ENCODE assay signal across 8 mouse cellular contexts in the genomic region with DNA sequence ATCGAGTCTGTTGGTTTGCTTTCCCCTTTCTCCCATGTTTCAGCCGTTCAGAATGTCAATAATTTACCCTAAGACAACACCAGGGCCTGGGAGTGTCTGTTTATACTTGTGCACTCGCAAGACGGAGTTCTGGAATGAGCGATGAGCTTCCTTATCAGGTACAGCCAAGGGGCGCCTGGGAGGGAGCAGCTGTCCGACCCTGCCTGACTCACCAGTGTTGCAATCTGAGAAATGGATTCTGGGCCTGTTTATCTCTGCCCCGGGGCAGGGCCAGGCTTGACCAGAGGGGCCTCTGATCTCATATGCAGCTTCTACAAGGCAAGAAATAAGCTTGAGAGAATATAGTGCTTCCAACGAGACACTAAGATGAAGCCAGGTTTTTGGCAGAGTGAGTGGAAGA. TPM values are rescaled to one million over a fixed set of nuclear protein-coding genes. Genes with fewer than 3 reads are reported as not detected.
DNase-seq lines count a peak whose midpoint lies in the region; ATAC-seq lines count a peak whose summit lies in the region.

No protein-coding gene starts in this region.

- H3K27ac ChIP-seq in liver, embryonic 12.5 days, result peak overlapping the region; percentile 98
- peak overlapping the region; percentile 62 for H3K27ac ChIP-seq in stomach, embryonic 16.5 days (ENCODE audit: low read length)

- H3K4me2 ChIP-seq in liver, embryonic 12.5 days, result peak overlapping the region; percentile 68
- H3K4me2 ChIP-seq in stomach, embryonic 16.5 days (ENCODE audit: low read depth, low read length), result peak overlapping the region; percentile 5; the same call in 1 of the 2 replicates

- intact Hi-C loops in left cerebral cortex, postnatal 36 days (cut with DNase I), result no loop called here

- H3K9ac ChIP-seq in liver, embryonic 12.5 days, result peak overlapping the region; percentile 67
- peak overlapping the region; percentile 34; the same call in 1 of the 2 replicates for H3K9ac ChIP-seq in stomach, embryonic 16.5 days (ENCODE audit: low read length)

- H3K27me3 ChIP-seq in liver, embryonic 12.5 days (replicated peaks), result no peaks in the 10 kb centered on the region
- no peaks in the 10 kb centered on the region for H3K27me3 ChIP-seq in stomach, embryonic 16.5 days (ENCODE audit: control insufficient read depth, insufficient read depth, low read length)

- WGBS in liver, embryonic 12.5 days (ENCODE audit: insufficient replicate concordance), result 2% methylated on average over 9 of the region's 9 CpGs
- 8% methylated on average over 9 of the region's 9 CpGs for WGBS in stomach, embryonic 16.5 days

- no peaks in the 10 kb centered on the region for H3K9me3 ChIP-seq in liver, embryonic 12.5 days (replicated peaks)
- H3K9me3 ChIP-seq in stomach, embryonic 16.5 days (replicated peaks; ENCODE audit: control insufficient read depth, low read length), result no peaks in the 10 kb centered on the region

- H3K36me3 ChIP-seq in liver, embryonic 12.5 days, result no peaks in the 10 kb centered on the region
- H3K36me3 ChIP-seq in stomach, embryonic 16.5 days (ENCODE audit: control insufficient read depth, insufficient read depth, low read length), result no peaks in the 10 kb centered on the region

- H3K4me1 ChIP-seq in liver, embryonic 12.5 days, result peaks cover 64% of the 10 kb centered on the region
- peaks cover 14% of the 10 kb centered on the region for H3K4me1 ChIP-seq in stomach, embryonic 16.5 days (ENCODE audit: control insufficient read depth, insufficient read depth, low read length)

- peak overlapping the region; percentile 38; the same call in 1 of the 2 replicates for H3K4me3 ChIP-seq in liver, embryonic 12.5 days
- H3K4me3 ChIP-seq in stomach, embryonic 16.5 days (replicated peaks; ENCODE audit: low read length), result no peak overlapping the region

- DNase-seq in ovary, adult 18-20 months (ENCODE audit: low spot score), result peak; percentile 81
- no peak for DNase-seq in ovary, postnatal 10 days (ENCODE audit: low spot score)
- DNase-seq in heart, adult 18-20 months, result peak; percentile 59 to 72
- no peak for DNase-seq in left cerebral cortex, postnatal 36 days (ENCODE audit: low spot score in 2 of 2)
- no peak for DNase-seq in cerebellum, adult 8-10 months
- DNase-seq in frontal cortex, adult 2 months (ENCODE audit: extremely low spot score in 1 of 2, low spot score in 1 of 2), result no peak

- peak; percentile 89 for ATAC-seq in liver, embryonic 12.5 days
- peak; percentile 41; the same call in 1 of the 2 replicates for ATAC-seq in stomach, embryonic 16.5 days (ENCODE audit: insufficient read depth, low FRiP score)

RNA-seq across cellular contexts. Expression of gene Ube2h, which starts 3.4 kb away (rescaled TPM):
- 10 to 100 TPM; 56.8 to 63.6 TPM for total RNA-seq in heart, adult 18-20 months (2021)
- polyA plus RNA-seq in liver, embryonic 12.5 days (2016; fragmentation: Nextera tagmentation; extraction: Ambion mirVana), result 31.6 and 33.4 TPM in 2 replicates
- 45.3 and 47.6 TPM in 2 replicates for polyA plus RNA-seq in stomach, embryonic 16.5 days (2015; fragmentation: Nextera tagmentation; extraction: Ambion mirVana)
- total RNA-seq in left cerebral cortex, postnatal 36 days (2021), result 10 to 100 TPM; 90.2 to 95.1 TPM
- 78.2 and 80.0 TPM in 2 replicates for polyA plus RNA-seq in frontal cortex, adult 2 months (2012; rRNA removed)

Comparison
In these comparisons a context has a peak if more than half of its experiments do, and no peak if none do; other contexts are left out.
1. DNase-seq: peak in ovary, adult 18-20 months (single experiment) and heart, adult 18-20 months (2 of 2); none in ovary, postnatal 10 days (single experiment), left cerebral cortex, postnatal 36 days (0 of 2), cerebellum, adult 8-10 months (single experiment) and frontal cortex, adult 2 months (0 of 2).